Mouse (Mus musculus): ENCODE measurements at regions not wholly inside any gene's neighbourhood (a gene's known extent, or its start where the extent isn't known, plus 50 kb on each side); places are given as distances from the start of the nearest gene placed in this dataset.

DNA sequence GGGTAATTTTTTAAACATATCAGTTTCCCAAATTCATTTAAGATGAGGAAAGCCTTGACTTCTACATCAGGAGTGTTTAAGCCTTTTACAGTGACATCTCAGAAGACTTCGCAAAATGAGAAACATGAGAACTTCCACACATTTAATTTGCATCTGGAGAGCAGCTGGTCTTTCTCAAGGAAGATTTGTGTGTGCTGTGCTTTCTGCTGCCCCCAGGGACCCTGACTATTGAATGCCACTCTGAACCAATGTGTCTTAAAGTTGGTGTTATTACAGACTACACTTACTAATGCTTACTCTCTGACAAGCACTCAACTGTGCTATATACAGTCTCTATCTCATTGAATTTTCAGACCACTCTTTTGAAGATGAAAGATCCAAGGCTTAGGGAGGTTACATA lies 703.0 kb downstream of the Rfpl4b start:
- TF ChIP-seq POLR2A (IDR thresholded peaks at IDR 0.05; ENCODE audit: control insufficient read depth, extremely low read depth, insufficient read depth, low read length, poor library complexity), result no peak
- TF ChIP-seq CTCF (IDR thresholded peaks at IDR 0.05; ENCODE audit: borderline replicate concordance, control insufficient read depth, extremely low read depth, insufficient read depth, low read length, poor library complexity), result no peak

All from thymus, adult 2 months (tissue).